Mouse (Mus musculus) myocyte (in vitro differentiated cells): ENCODE results near the gene Vps33b.

Source experiments
- CEBPB ChIP-seq: IDR thresholded peaks from 2 replicates; pipeline ENCODE4 v1.6.1; 2011; ENCODE audit warnings: mild to moderate bottlenecking, moderate library complexity; ENCODE audit not compliant: poor library complexity, insufficient read depth, severe bottlenecking
- E2F4 ChIP-seq: IDR thresholded peaks from one replicate; pipeline ENCODE4 v1.6.1; 2011; ENCODE audit warnings: mild to moderate bottlenecking, control low read depth, moderate library complexity; ENCODE audit not compliant: insufficient read depth
- MAX ChIP-seq: IDR thresholded peaks from one replicate; pipeline ENCODE4 v1.6.1; 2011; ENCODE audit warnings: low read depth, mild to moderate bottlenecking, control low read depth
- MYOD1 ChIP-seq, 3 experiments: IDR thresholded peaks; one replicate each; pipeline ENCODE4 v1.6.1; 2011; ENCODE audit warnings: control low read depth in 2 of 3, low read depth in 2 of 3, mild to moderate bottlenecking in 2 of 3, moderate library complexity in 1 of 3; ENCODE audit not compliant: insufficient read length in 2 of 3, control insufficient read depth in 1 of 3
- POLR2A ChIP-seq: IDR thresholded peaks from one replicate; pipeline ENCODE4 v1.6.1; 2011; ENCODE audit warnings: low read depth, mild to moderate bottlenecking, control low read depth, moderate library complexity; ENCODE audit not compliant: insufficient read length
- REST ChIP-seq: IDR thresholded peaks from one replicate; pipeline ENCODE4 v1.6.1; 2011; ENCODE audit warnings: mild to moderate bottlenecking, control low read depth, moderate library complexity; ENCODE audit not compliant: insufficient read depth, insufficient read length
- SRF ChIP-seq: IDR thresholded peaks from one replicate; pipeline ENCODE4 v1.6.1; 2011; ENCODE audit warnings: low read depth; ENCODE audit not compliant: control insufficient read depth, insufficient read length
- TCF12 ChIP-seq: IDR thresholded peaks from one replicate; pipeline ENCODE4 v1.6.1; 2011; ENCODE audit warnings: mild to moderate bottlenecking, control low read depth; ENCODE audit not compliant: poor library complexity, insufficient read depth, severe bottlenecking
- USF1 ChIP-seq: IDR thresholded peaks from one replicate; pipeline ENCODE4 v1.6.1; 2011; ENCODE audit warnings: low read depth, mild to moderate bottlenecking, control low read depth, moderate library complexity

- no peak for TF ChIP-seq POLR2A
- TF ChIP-seq USF1 = no peak
- TF ChIP-seq E2F4 = no peak
- no peak for TF ChIP-seq MAX
- no peak for TF ChIP-seq REST
- TF ChIP-seq SRF = no peak
- no peak for TF ChIP-seq MYOD1 (IDR thresholded peaks at IDR 0.05; ENCODE audit: control insufficient read depth in 1 of 3, insufficient read length in 2 of 3, low read depth in 2 of 3)
- TF ChIP-seq TCF12 = no peak
- no peak for TF ChIP-seq CEBPB
These were observed 16.6 kb upstream of the Vps33b start for GRCm38 (mm10) chr7:80252886-80253285.
